Mouse (Mus musculus) forebrain, postnatal 0 days (tissue): ENCODE results near the gene Cfap161. TPM values are rescaled to one million over a fixed set of nuclear protein-coding genes. Genes with fewer than 3 reads are reported as not detected.

Source experiments
- ATAC-seq: fragments of 200-750 bp; cut with Nextera tagmentation; 2 replicates; pipeline ENCODE4 v1.8.0; 2017; ENCODE audit warnings: mild to moderate bottlenecking, moderate library complexity
- DNase-seq: peaks from one replicate; pipeline ENCODE4 v3.0.0-alpha.2; 2015
- H3K27ac ChIP-seq: fragments of 300-500 bp; sonication (generic); 2 replicates; pipeline ENCODE4 v1.5.1; 2014; ENCODE audit warnings: low read depth, mild to moderate bottlenecking, antibody characterized with exemption, low read length, moderate library complexity, mixed read lengths
- H3K27me3 ChIP-seq: fragments of 300-500 bp; sonication (generic); 2 replicates; pipeline ENCODE4 v1.6.1; 2014; ENCODE audit warnings: mild to moderate bottlenecking, low read length, mixed read lengths; ENCODE audit not compliant: insufficient read depth
- H3K36me3 ChIP-seq: fragments of 300-500 bp; sonication (generic); 2 replicates; pipeline ENCODE4 v1.6.1; 2014; ENCODE audit warnings: mild to moderate bottlenecking, moderate library complexity; ENCODE audit not compliant: insufficient read depth
- H3K4me1 ChIP-seq: fragments of 300-500 bp; sonication (generic); 2 replicates; pipeline ENCODE4 v1.6.1; 2014; ENCODE audit warnings: antibody characterized with exemption; ENCODE audit not compliant: insufficient read depth
- H3K4me2 ChIP-seq: fragments of 300-500 bp; sonication (generic); 2 replicates; pipeline ENCODE4 v1.6.1; 2014; ENCODE audit warnings: low read depth, mild to moderate bottlenecking, moderate library complexity
- H3K4me3 ChIP-seq: fragments of 300-500 bp; sonication (generic); 2 replicates; pipeline ENCODE4 v1.5.1; 2014; ENCODE audit warnings: low read depth, low read length, mixed read lengths
- H3K9ac ChIP-seq: fragments of 300-500 bp; sonication (generic); 2 replicates; pipeline ENCODE4 v1.6.1; 2014; ENCODE audit warnings: mild to moderate bottlenecking
- H3K9me3 ChIP-seq: fragments of 300-500 bp; sonication (generic); 2 replicates; pipeline ENCODE4 v1.6.1; 2016; ENCODE audit warnings: low read length
- CTCF ChIP-seq: sonication (generic); IDR thresholded peaks from 2 replicates; pipeline ENCODE4 v1.5.1; 2016; ENCODE audit warnings: antibody characterized with exemption, control low read depth, low read depth
- WGBS: fragments of 180-500 bp; shearing (Covaris S2); extraction: QIAGEN DNeasy Blood & Tissue Kit; methylation state at CpG from one replicate; pipeline ENCODE4 v1.1.7; 2014; 5-methylcytosine and 5-hydroxymethylcytosine counted together
- polyA plus RNA-seq: library from polyadenylated mRNA; unstranded; fragments of >200 nt; fragmentation: Nextera tagmentation; extraction: Ambion mirVana; gene quantifications from 2 replicates; pipeline ENCODE4 v1.2.1, GENCODE M21; 2015
- total RNA-seq: library from RNA; depleted of rRNA; stranded (reverse); fragments of >200 nt; gene quantifications from 2 replicates; pipeline ENCODE4 v1.2.3, GENCODE M21; 2014; rRNA removed

Cfap161 gene
- total and polyA plus RNA-seq, 2 experiments from 2014 or later, result 2.7 to 3.9 TPM

DNA sequence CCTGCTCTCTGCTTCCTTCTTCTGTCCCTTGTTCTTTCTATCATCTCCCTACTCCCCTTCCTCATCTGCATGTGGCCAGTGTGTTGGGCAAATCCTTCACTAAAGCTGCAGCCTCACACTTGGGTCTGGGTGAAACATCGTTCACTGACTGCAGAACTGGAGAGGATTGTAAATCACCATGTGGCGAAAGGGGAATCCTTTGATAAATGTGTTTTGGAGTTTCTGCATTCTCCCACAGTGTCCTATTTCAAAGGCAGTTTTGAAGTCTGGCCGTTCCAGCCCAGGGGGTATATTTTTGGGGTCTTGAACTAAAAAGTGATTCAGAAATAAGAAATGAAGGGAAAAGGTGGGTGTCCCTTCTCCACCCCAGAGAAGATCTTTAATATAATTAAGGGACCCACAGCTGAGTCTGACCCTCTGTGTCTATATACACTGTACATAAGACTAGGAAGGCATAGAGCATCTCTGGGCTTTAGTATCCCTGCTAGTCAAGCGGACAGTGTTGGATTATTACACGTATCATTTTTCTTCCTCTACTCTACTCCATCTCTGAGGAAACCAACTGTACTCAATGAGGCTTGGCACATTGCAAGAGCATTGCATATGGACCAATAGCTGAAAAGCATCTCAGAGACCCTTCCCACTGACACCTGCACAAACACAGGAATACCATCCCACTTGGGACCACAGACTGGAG lies 67.6 kb downstream of the Cfap161 start:
- Histone ChIP-seq H3K36me3 (no peaks in the 10 kb centered on the region), H3K9me3 (no peaks in the 10 kb centered on the region), H3K9ac (no peak overlapping the region), H3K27ac (no peak overlapping the region), H3K27me3 (no peaks in the 10 kb centered on the region), H3K4me2 (no peak overlapping the region), H3K4me3 (no peak overlapping the region), H3K4me1 (no peaks in the 10 kb centered on the region)
- 79% methylated on average over 5 of the region's 5 CpGs for WGBS
- DNase-seq (no peak), ATAC-seq (no peak)
- no peak for TF ChIP-seq CTCF

DNA sequence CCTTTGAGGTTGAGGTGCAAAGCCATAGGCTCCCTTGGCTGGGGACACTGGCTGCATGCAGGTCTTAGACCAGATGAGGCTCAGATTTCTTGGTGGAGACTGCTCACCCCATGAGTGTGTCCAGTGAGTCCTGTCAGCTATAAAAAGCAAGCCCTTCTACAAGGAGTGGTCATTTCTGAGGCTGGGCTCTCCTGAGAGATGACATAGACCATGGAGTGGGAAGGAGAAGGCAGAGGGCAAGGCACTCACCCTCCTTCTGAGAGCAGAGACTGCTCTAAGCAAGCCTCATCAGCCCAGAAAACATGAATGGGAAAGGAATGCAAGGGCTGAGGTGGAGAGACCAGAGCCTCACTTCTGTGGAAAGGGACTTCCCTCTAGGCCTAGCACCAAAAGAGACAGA lies 68.9 kb downstream of the Cfap161 start:
- H3K4me3 ChIP-seq, result no peak overlapping the region
- no peaks in the 10 kb centered on the region for H3K36me3 ChIP-seq
- TF ChIP-seq CTCF, result no peak
- no peaks in the 10 kb centered on the region for H3K4me1 ChIP-seq
- no peak overlapping the region for H3K9ac ChIP-seq
- no peaks in the 10 kb centered on the region for H3K27me3 ChIP-seq
- no peaks in the 10 kb centered on the region for H3K9me3 ChIP-seq
- DNase-seq, result no peak
- no peak for ATAC-seq
- no peak overlapping the region for H3K4me2 ChIP-seq
- H3K27ac ChIP-seq, result no peak overlapping the region

DNA sequence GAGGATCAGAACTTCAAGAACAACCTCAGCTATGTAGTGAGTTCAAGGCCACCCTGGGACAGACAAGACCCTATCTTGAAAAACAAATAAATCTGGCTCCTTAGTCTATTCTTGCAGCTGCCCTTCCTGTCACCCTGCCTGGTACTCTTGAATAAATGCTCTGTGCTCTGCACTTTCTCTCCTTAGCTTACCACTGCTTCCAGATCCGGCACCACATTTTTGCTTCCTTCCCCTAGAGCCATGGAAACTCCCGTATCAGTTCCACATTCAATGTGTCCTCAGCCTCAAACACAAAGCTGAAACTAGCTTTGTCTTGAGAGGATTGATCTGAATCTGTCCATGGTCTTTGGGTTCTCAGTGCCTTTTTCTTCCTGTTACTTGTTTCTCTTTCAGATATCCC lies 70.1 kb downstream of the Cfap161 start:
- no peak for ATAC-seq
- no peak overlapping the region for H3K27ac ChIP-seq
- no peaks in the 10 kb centered on the region for H3K36me3 ChIP-seq
- H3K9me3 ChIP-seq, result no peaks in the 10 kb centered on the region
- H3K9ac ChIP-seq, result no peak overlapping the region
- 65% methylated on average over 2 of the region's 2 CpGs for WGBS
- H3K4me3 ChIP-seq, result no peak overlapping the region
- H3K27me3 ChIP-seq, result no peaks in the 10 kb centered on the region
- H3K4me1 ChIP-seq, result no peaks in the 10 kb centered on the region
- no peak overlapping the region for H3K4me2 ChIP-seq
- no peak for TF ChIP-seq CTCF
- DNase-seq, result no peak

Other genes starting within 250 kb of the Cfap161 start
- gene Tmc3, start 210.0 kb downstream of the Cfap161 start, total RNA-seq, result 0.24 and 0.46 TPM in 2 replicates
- gene Tmc3, start 210.0 kb downstream of the Cfap161 start, polyA plus RNA-seq, result 0.08 TPM in 1 of 2 replicates, not detected in the other
- 6.5 and 9.6 TPM in 2 replicates for gene Stard5, start 162.9 kb downstream of the Cfap161 start, total RNA-seq
- 4.8 and 5.5 TPM in 2 replicates for gene Stard5, start 162.9 kb downstream of the Cfap161 start, polyA plus RNA-seq
- 2.8 and 3.1 TPM in 2 replicates for gene Il16, start 49.2 kb downstream of the Cfap161 start, total RNA-seq
- gene Il16, start 49.2 kb downstream of the Cfap161 start, polyA plus RNA-seq, result 1.2 TPM in 2 replicates
- gene Tlnrd1, start 89.4 kb upstream of the Cfap161 start, total RNA-seq, result 35.3 and 38.0 TPM in 2 replicates
- 9.8 and 10.8 TPM in 2 replicates for gene Tlnrd1, start 89.4 kb upstream of the Cfap161 start, polyA plus RNA-seq
- 30.1 and 32.1 TPM in 2 replicates for gene Mesd, start 89.6 kb upstream of the Cfap161 start, total RNA-seq
- gene Mesd, start 89.6 kb upstream of the Cfap161 start, polyA plus RNA-seq, result 63.9 and 76.9 TPM in 2 replicates